Mouse (Mus musculus) spleen, adult 2 months (tissue): Measurements from ENCODE around the gene Gng5.

Experiments
- CTCF ChIP-seq: fragments of 200-500 bp; IDR thresholded peaks from 2 replicates; pipeline ENCODE4 v1.5.1; 2011; ENCODE audit warnings: mild to moderate bottlenecking, inconsistent platforms; ENCODE audit not compliant: insufficient read depth, insufficient read length, insufficient replicate concordance; ENCODE audit errors: extremely low read depth
- POLR2A ChIP-seq: fragments of 200-500 bp; IDR thresholded peaks from 2 replicates; pipeline ENCODE4 v1.6.1; 2011; ENCODE audit warnings: low read depth, low read length, inconsistent platforms

DNA sequence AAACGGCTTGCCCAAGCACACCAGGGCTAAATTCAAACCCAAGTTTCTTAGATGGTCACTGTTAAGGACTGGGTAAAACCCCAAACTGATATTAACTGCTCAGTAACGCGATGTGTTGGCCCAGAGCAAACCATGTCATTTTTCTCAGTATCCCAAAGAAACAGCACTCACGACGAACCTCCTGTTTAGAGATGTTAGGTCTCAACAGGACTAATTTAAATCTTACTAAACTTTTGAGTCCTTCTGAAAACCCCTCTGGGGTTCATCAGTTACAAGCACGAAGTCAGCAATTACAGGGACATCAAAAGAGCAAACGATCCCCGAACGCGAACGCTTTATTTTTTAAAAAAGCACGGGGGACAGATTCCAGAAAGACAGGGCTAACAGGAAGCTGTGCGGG, 618 bp upstream of the Gng5 start:
- TF ChIP-seq POLR2A (no peak), CTCF (no peak)
